Comparison of ENCODE assay signal across 34 mouse cellular contexts in genomic region chr19:10673275-10673674, GRCm38 (mm10). TPM values are rescaled to one million over a fixed set of nuclear protein-coding genes. Genes with fewer than 3 reads are reported as not detected.
A peak's percentile ranks its signal among the peaks of the same experiment; 100 is the strongest.
DNase-seq lines count a peak whose midpoint lies in the region; ATAC-seq and TF ChIP-seq lines count a peak whose summit lies in the region.
"Had no signal": no experiment of that assay in that cellular context is flagged by ENCODE, and none has a peak within 500 bp of the region (broad histone marks: within the 10 kb centered on the region; RNA-seq: fewer than 3 reads in every experiment).

No protein-coding gene starts in this region.

- H3K36me3 ChIP-seq in embryonic facial prominence, embryonic 14.5 days (ENCODE audit: control insufficient read depth, insufficient read depth, low read length), result no peaks in the 10 kb centered on the region
- no peaks in the 10 kb centered on the region for H3K36me3 ChIP-seq in embryonic facial prominence, embryonic 10.5 days (replicated peaks)
- no peaks in the 10 kb centered on the region for H3K36me3 ChIP-seq in midbrain, embryonic 13.5 days
- H3K36me3 ChIP-seq in midbrain, embryonic 16.5 days (ENCODE audit: control insufficient read depth, insufficient read depth, low read length), result no peaks in the 10 kb centered on the region
- H3K36me3 ChIP-seq in stomach, postnatal 0 days (ENCODE audit: control insufficient read depth, insufficient read depth, low read length), result no peaks in the 10 kb centered on the region
- H3K36me3 ChIP-seq: embryonic facial prominence, embryonic 12.5 days; heart, embryonic 10.5 days; heart, embryonic 13.5 days had no signal

- H3K9ac ChIP-seq in embryonic facial prominence, embryonic 14.5 days (ENCODE audit: low read depth, low read length), result no peak overlapping the region
- H3K9ac ChIP-seq in midbrain, embryonic 13.5 days (replicated peaks), result 0 out of 2 replicates have a peak overlapping the region, but pooled peaks have one; percentile 11
- no peak overlapping the region for H3K9ac ChIP-seq in midbrain, embryonic 16.5 days (ENCODE audit: low read depth, low read length)
- H3K9ac ChIP-seq in stomach, postnatal 0 days (ENCODE audit: low read length), result no peak overlapping the region
- H3K9ac ChIP-seq: embryonic facial prominence, embryonic 12.5 days; forebrain, embryonic 13.5 days; heart, embryonic 13.5 days; hindbrain, embryonic 14.5 days had no signal

- DNase-seq in embryonic facial prominence, embryonic 14.5 days (ENCODE audit: low spot score), result peak; percentile 43
- DNase-seq in embryonic facial prominence, embryonic 10.5 days (ENCODE audit: low spot score), result no peak
- peak; percentile 30 for DNase-seq in stomach, postnatal 0 days (ENCODE audit: low spot score)
- DNase-seq in left cerebral cortex, postnatal 4 days, result no peak
- DNase-seq: adrenal gland, postnatal 10 days; adrenal gland, postnatal 36 days; B cell, adult 2 months; cerebellum, adult 11 months; cerebellum, adult 2 months; cerebellum, adult 9-11 months; cerebellum, postnatal 25 days; gastrocnemius, postnatal 10 days; gastrocnemius, postnatal 36 days; heart, adult 2 months; heart, postnatal 14 days; heart, postnatal 4 days had no signal

- TF ChIP-seq CTCF in stomach, postnatal 0 days (IDR thresholded peaks at IDR 0.05; ENCODE audit: low read depth), result no peak

- no peaks in the 10 kb centered on the region for H3K27me3 ChIP-seq in embryonic facial prominence, embryonic 14.5 days (replicated peaks; ENCODE audit: control insufficient read depth, insufficient read depth, low read length)
- H3K27me3 ChIP-seq in embryonic facial prominence, embryonic 10.5 days (replicated peaks; ENCODE audit: low read depth, poor library complexity, severe bottlenecking), result no peaks in the 10 kb centered on the region
- H3K27me3 ChIP-seq in midbrain, embryonic 13.5 days, result no peaks in the 10 kb centered on the region
- no peaks in the 10 kb centered on the region for H3K27me3 ChIP-seq in midbrain, embryonic 16.5 days (ENCODE audit: control insufficient read depth, insufficient read depth, low read depth, low read length)
- no peaks in the 10 kb centered on the region for H3K27me3 ChIP-seq in stomach, postnatal 0 days (ENCODE audit: control insufficient read depth, insufficient read depth, low read length)
- H3K27me3 ChIP-seq: CH12.LX; embryonic facial prominence, embryonic 12.5 days; forebrain, embryonic 13.5 days; Patski had no signal

- no peak overlapping the region for H3K4me3 ChIP-seq in embryonic facial prominence, embryonic 14.5 days (ENCODE audit: low read depth, low read length)
- no peak overlapping the region for H3K4me3 ChIP-seq in embryonic facial prominence, embryonic 10.5 days
- no peak overlapping the region for H3K4me3 ChIP-seq in midbrain, embryonic 13.5 days (replicated peaks)
- no peak overlapping the region for H3K4me3 ChIP-seq in midbrain, embryonic 16.5 days (ENCODE audit: low read depth, low read length)
- no peak overlapping the region for H3K4me3 ChIP-seq in stomach, postnatal 0 days (ENCODE audit: low read depth, low read length)
- H3K4me3 ChIP-seq: embryonic facial prominence, embryonic 12.5 days; erythroblast, embryonic 14.5 days; forebrain, embryonic 13.5 days; heart, adult 2 months; heart, embryonic 10.5 days; heart, embryonic 13.5 days had no signal

- TF ChIP-seq EP300 in stomach, postnatal 0 days (optimal IDR thresholded peaks at IDR 0.05), result no peak

- H3K4me1 ChIP-seq in embryonic facial prominence, embryonic 14.5 days (ENCODE audit: control insufficient read depth, insufficient read depth, low read length), result no peaks in the 10 kb centered on the region
- no peaks in the 10 kb centered on the region for H3K4me1 ChIP-seq in embryonic facial prominence, embryonic 10.5 days
- H3K4me1 ChIP-seq in midbrain, embryonic 13.5 days (replicated peaks), result no peaks in the 10 kb centered on the region
- no peaks in the 10 kb centered on the region for H3K4me1 ChIP-seq in midbrain, embryonic 16.5 days (ENCODE audit: control insufficient read depth, insufficient read depth, low read length)
- no peaks in the 10 kb centered on the region for H3K4me1 ChIP-seq in stomach, postnatal 0 days (replicated peaks; ENCODE audit: control insufficient read depth, insufficient read depth)
- H3K4me1 ChIP-seq: embryonic facial prominence, embryonic 12.5 days; forebrain, embryonic 13.5 days; heart, embryonic 13.5 days had no signal

- intact Hi-C loops in left cerebral cortex, postnatal 4 days (cut with DNase I), result no loop called here

- ATAC-seq in embryonic facial prominence, embryonic 14.5 days (ENCODE audit: low read depth), result peak; percentile 26; the same call in 1 of the 2 replicates
- ATAC-seq in midbrain, embryonic 13.5 days, result no peak
- ATAC-seq in midbrain, embryonic 16.5 days, result no peak
- no peak for ATAC-seq in stomach, postnatal 0 days (ENCODE audit: low FRiP score, low TSS enrichment)
- ATAC-seq: forebrain, embryonic 13.5 days; forebrain, embryonic 16.5 days; Patski had no signal

- WGBS in embryonic facial prominence, embryonic 14.5 days, result 55% methylated on average over 1 of the region's 1 CpGs
- 59% methylated on average over 1 of the region's 1 CpGs for WGBS in embryonic facial prominence, embryonic 10.5 days
- WGBS in midbrain, embryonic 13.5 days, result 33% methylated on average over 1 of the region's 1 CpGs
- 54% methylated on average over 1 of the region's 1 CpGs for WGBS in midbrain, embryonic 16.5 days
- 53% methylated on average over 1 of the region's 1 CpGs for WGBS in stomach, postnatal 0 days

- H3K9me3 ChIP-seq in embryonic facial prominence, embryonic 14.5 days (ENCODE audit: control insufficient read depth, low read length), result no peaks in the 10 kb centered on the region
- H3K9me3 ChIP-seq in embryonic facial prominence, embryonic 10.5 days, result no peaks in the 10 kb centered on the region
- no peaks in the 10 kb centered on the region for H3K9me3 ChIP-seq in midbrain, embryonic 13.5 days
- H3K9me3 ChIP-seq in midbrain, embryonic 16.5 days (replicated peaks; ENCODE audit: control insufficient read depth, low read length, poor library complexity, severe bottlenecking), result no peaks in the 10 kb centered on the region
- no peaks in the 10 kb centered on the region for H3K9me3 ChIP-seq in stomach, postnatal 0 days (ENCODE audit: control insufficient read depth, low read length)
- H3K9me3 ChIP-seq: embryonic facial prominence, embryonic 12.5 days; forebrain, embryonic 13.5 days; heart, embryonic 10.5 days; heart, embryonic 13.5 days had no signal

- no peak overlapping the region for H3K27ac ChIP-seq in embryonic facial prominence, embryonic 14.5 days (replicated peaks; ENCODE audit: low read depth, low read length)
- no peak overlapping the region for H3K27ac ChIP-seq in embryonic facial prominence, embryonic 10.5 days (replicated peaks)
- no peak overlapping the region for H3K27ac ChIP-seq in midbrain, embryonic 13.5 days
- no peak overlapping the region for H3K27ac ChIP-seq in midbrain, embryonic 16.5 days (ENCODE audit: low read length)
- H3K27ac ChIP-seq in stomach, postnatal 0 days (replicated peaks), result no peak overlapping the region
- H3K27ac ChIP-seq: embryonic facial prominence, embryonic 12.5 days; forebrain, embryonic 13.5 days; heart, adult 2 months; heart, embryonic 10.5 days; heart, embryonic 13.5 days; hindbrain, embryonic 14.5 days had no signal

- H3K4me2 ChIP-seq in embryonic facial prominence, embryonic 14.5 days (ENCODE audit: low read depth, low read length), result no peak overlapping the region
- no peak overlapping the region for H3K4me2 ChIP-seq in midbrain, embryonic 13.5 days (replicated peaks)
- H3K4me2 ChIP-seq in midbrain, embryonic 16.5 days (ENCODE audit: low read length), result no peak overlapping the region
- no peak overlapping the region for H3K4me2 ChIP-seq in stomach, postnatal 0 days (replicated peaks; ENCODE audit: low read depth)
- H3K4me2 ChIP-seq: embryonic facial prominence, embryonic 12.5 days; forebrain, embryonic 13.5 days; heart, embryonic 13.5 days; hindbrain, embryonic 14.5 days had no signal

RNA-seq across cellular contexts. Expression of gene Pga5, which starts 4.6 kb away (rescaled TPM):
- 0.14 TPM in 1 of 2 replicates, not detected in the other for polyA plus RNA-seq in embryonic facial prominence, embryonic 14.5 days (2014; fragmentation: Nextera tagmentation; extraction: Ambion mirVana)
- not detected in 2 replicates for polyA plus RNA-seq in embryonic facial prominence, embryonic 10.5 days (2016; fragmentation: Nextera tagmentation; extraction: Ambion mirVana)
- not detected in 2 replicates for polyA plus RNA-seq in midbrain, embryonic 13.5 days (2015; fragmentation: Nextera tagmentation; extraction: Ambion mirVana)
- not detected in 2 replicates for polyA plus RNA-seq in midbrain, embryonic 16.5 days (2015; fragmentation: Nextera tagmentation; extraction: Ambion mirVana)
- 22,358 and 23,362 TPM in 2 replicates for polyA plus RNA-seq in stomach, postnatal 0 days (2015; fragmentation: Nextera tagmentation; extraction: Ambion mirVana)
- total RNA-seq in left cerebral cortex, postnatal 4 days (2021), result not detected
- total RNA-seq: adrenal gland, adult 18-20 months; adrenal gland, postnatal 10 days; adrenal gland, postnatal 36 days; common myeloid progenitor, adult 5-6 weeks; gastrocnemius, adult 18-20 months; gastrocnemius, postnatal 10 days; gastrocnemius, postnatal 36 days; granulocyte monocyte progenitor cell, adult 5-6 weeks; heart, adult 2 months; heart, postnatal 14 days; heart, postnatal 4 days had no signal
- polyA plus RNA-seq: cerebellum, adult 2 months; embryonic facial prominence, embryonic 12.5 days; erythroblast, embryonic 14.5 days; forebrain, embryonic 13.5 days; forebrain, embryonic 16.5 days; heart, adult 2 months; heart, embryonic 10.5 days; heart, embryonic 13.5 days; heart, embryonic 16.5 days; hindbrain, embryonic 11.5 days; hindbrain, embryonic 14.5 days; intestine, embryonic 14.5 days had no signal

RNA-seq across cellular contexts. Expression of gene Vps37c, which starts 15.3 kb away (rescaled TPM):
- 34.8 and 35.9 TPM in 2 replicates for polyA plus RNA-seq in embryonic facial prominence, embryonic 14.5 days (2014; fragmentation: Nextera tagmentation; extraction: Ambion mirVana)
- 37.6 and 40.8 TPM in 2 replicates for polyA plus RNA-seq in embryonic facial prominence, embryonic 10.5 days (2016; fragmentation: Nextera tagmentation; extraction: Ambion mirVana)
- 33.1 and 35.5 TPM in 2 replicates for polyA plus RNA-seq in midbrain, embryonic 13.5 days (2015; fragmentation: Nextera tagmentation; extraction: Ambion mirVana)
- 28.6 and 31.2 TPM in 2 replicates for polyA plus RNA-seq in midbrain, embryonic 16.5 days (2015; fragmentation: Nextera tagmentation; extraction: Ambion mirVana)
- 48.6 and 57.3 TPM in 2 replicates for polyA plus RNA-seq in stomach, postnatal 0 days (2015; fragmentation: Nextera tagmentation; extraction: Ambion mirVana)
- 10 to 100 TPM; 24.1 to 24.9 TPM for total RNA-seq in left cerebral cortex, postnatal 4 days (2021)

RNA-seq across cellular contexts. Expression of gene Vwce, which starts 39.3 kb away (rescaled TPM):
- polyA plus RNA-seq in embryonic facial prominence, embryonic 14.5 days (2014; fragmentation: Nextera tagmentation; extraction: Ambion mirVana), result 1.5 and 1.8 TPM in 2 replicates
- 1.8 and 2.0 TPM in 2 replicates for polyA plus RNA-seq in embryonic facial prominence, embryonic 10.5 days (2016; fragmentation: Nextera tagmentation; extraction: Ambion mirVana)
- 0.39 and 0.61 TPM in 2 replicates for polyA plus RNA-seq in midbrain, embryonic 13.5 days (2015; fragmentation: Nextera tagmentation; extraction: Ambion mirVana)
- 1.1 and 2.0 TPM in 2 replicates for polyA plus RNA-seq in midbrain, embryonic 16.5 days (2015; fragmentation: Nextera tagmentation; extraction: Ambion mirVana)
- polyA plus RNA-seq in stomach, postnatal 0 days (2015; fragmentation: Nextera tagmentation; extraction: Ambion mirVana), result 0.51 and 0.61 TPM in 2 replicates
- total RNA-seq in left cerebral cortex, postnatal 4 days (2021), result 1 to 10 TPM; 1.3 to 1.8 TPM
- total RNA-seq: common myeloid progenitor, adult 5-6 weeks; gastrocnemius, adult 18-20 months; gastrocnemius, postnatal 36 days; heart, adult 2 months had no signal
- polyA plus RNA-seq: heart, adult 2 months had no signal

Comparison
In these comparisons a context has a peak if more than half of its experiments do, and no peak if none do; other contexts are left out.
1. DNase-seq: peak in embryonic facial prominence, embryonic 14.5 days (single experiment) and stomach, postnatal 0 days (single experiment); none in embryonic facial prominence, embryonic 10.5 days (single experiment) and left cerebral cortex, postnatal 4 days (single experiment).
2. RNA of gene Pga5, which starts 4.6 kb away (polyA plus RNA-seq): 22,358 to 23,362 TPM in stomach, postnatal 0 days; not detected in midbrain, embryonic 13.5 days, 0.14 TPM in embryonic facial prominence, embryonic 14.5 days, not detected in embryonic facial prominence, embryonic 10.5 days and not detected in midbrain, embryonic 16.5 days; every median in the first group is over 1,000 times any median in the second.